Mouse (Mus musculus) forebrain, embryonic 12.5 days (tissue): ENCODE measurements around the gene Cd2. TPM values are rescaled to one million over a fixed set of nuclear protein-coding genes. Genes with fewer than 3 reads are reported as not detected.
A peak's percentile ranks its signal among the peaks of the same experiment; 100 is the strongest.

Experiments used
- ATAC-seq: fragments of 200-750 bp; cut with Nextera tagmentation; 2 replicates; pipeline ENCODE4 v1.8.0; 2017; ENCODE audit warnings: moderate TSS enrichment; ENCODE audit not compliant: low FRiP score
- H3K27ac ChIP-seq: fragments of 300-500 bp; sonication (generic); 2 replicates; pipeline ENCODE4 v1.5.1; 2016; ENCODE audit warnings: mild to moderate bottlenecking
- H3K27me3 ChIP-seq: fragments of 300-500 bp; sonication (generic); 2 replicates; pipeline ENCODE4 v1.6.1; 2016; ENCODE audit warnings: mild to moderate bottlenecking
- H3K36me3 ChIP-seq: fragments of 300-500 bp; sonication (generic); replicated peaks from 2 replicates; pipeline ENCODE4 v1.6.1; 2016; ENCODE audit warnings: mild to moderate bottlenecking
- H3K4me1 ChIP-seq: fragments of 300-500 bp; sonication (generic); 2 replicates; pipeline ENCODE4 v1.6.1; 2016
- H3K4me2 ChIP-seq: fragments of 300-500 bp; sonication (generic); 2 replicates; pipeline ENCODE4 v1.6.1; 2016; ENCODE audit warnings: mild to moderate bottlenecking, moderate library complexity
- H3K4me3 ChIP-seq: fragments of 300-500 bp; sonication (generic); replicated peaks from 2 replicates; pipeline ENCODE4 v1.5.1; 2016; ENCODE audit warnings: mild to moderate bottlenecking
- H3K9ac ChIP-seq: fragments of 300-500 bp; sonication (generic); 2 replicates; pipeline ENCODE4 v1.6.1; 2016; ENCODE audit warnings: mild to moderate bottlenecking
- H3K9me3 ChIP-seq: fragments of 300-500 bp; sonication (generic); 2 replicates; pipeline ENCODE4 v1.6.1; 2016
- WGBS: fragments of 180-500 bp; shearing (Covaris S2); methylation state at CpG from one replicate; pipeline ENCODE4 v1.1.7; 2016; 5-methylcytosine and 5-hydroxymethylcytosine counted together
- polyA plus RNA-seq: library from polyadenylated mRNA; unstranded; fragments of >200 nt; fragmentation: Nextera tagmentation; extraction: Ambion mirVana; gene quantifications from 2 replicates; pipeline ENCODE4 v1.2.1, GENCODE M21; 2016

Cd2 gene
- polyA plus RNA-seq, 1 experiment from 2014 or later: not detected

GRCm38 (mm10) chr3:101280348-101281311 lies 7.1 kb downstream of the Cd2 start:
- H3K4me1 ChIP-seq: peaks cover 17% of the 10 kb centered on the region
- H3K9ac ChIP-seq: no peak overlapping the region
- 0 out of 2 replicates have a peak, but pooled peaks cover 3% of the 10 kb centered on the region for H3K27me3 ChIP-seq
- H3K4me3 ChIP-seq: no peak overlapping the region
- no peak overlapping the region for H3K27ac ChIP-seq
- no peak overlapping the region for H3K4me2 ChIP-seq
- H3K36me3 ChIP-seq: no peaks in the 10 kb centered on the region
- peak; percentile 27; the same call in 1 of the 2 replicates for ATAC-seq
- no peaks in the 10 kb centered on the region for H3K9me3 ChIP-seq
- WGBS: 63% methylated on average over 15 of the region's 15 CpGs

GRCm38 (mm10) chr3:101279561-101279960 lies 8.2 kb downstream of the Cd2 start:
- no peak overlapping the region for H3K4me3 ChIP-seq
- no peaks in the 10 kb centered on the region for H3K9me3 ChIP-seq
- H3K27me3 ChIP-seq: 0 out of 2 replicates have a peak, but pooled peaks cover 3% of the 10 kb centered on the region
- H3K9ac ChIP-seq: no peak overlapping the region
- 86% methylated on average over 10 of the region's 10 CpGs for WGBS
- H3K36me3 ChIP-seq: no peaks in the 10 kb centered on the region
- no peak for ATAC-seq
- peaks cover 17% of the 10 kb centered on the region for H3K4me1 ChIP-seq
- H3K4me2 ChIP-seq: no peak overlapping the region
- H3K27ac ChIP-seq: no peak overlapping the region

GRCm38 (mm10) chr3:101278396-101278795 lies 9.3 kb downstream of the Cd2 start:
- Histone ChIP-seq H3K36me3 (no peaks in the 10 kb centered on the region), H3K9me3 (no peaks in the 10 kb centered on the region), H3K27ac (no peak overlapping the region), H3K4me3 (no peak overlapping the region), H3K27me3 (0 out of 2 replicates have a peak, but pooled peaks cover 3% of the 10 kb centered on the region), H3K9ac (no peak overlapping the region), H3K4me1 (peaks cover 17% of the 10 kb centered on the region), H3K4me2 (no peak overlapping the region)
- ATAC-seq: no peak
- 89% methylated on average over 5 of the region's 5 CpGs for WGBS

DNA sequence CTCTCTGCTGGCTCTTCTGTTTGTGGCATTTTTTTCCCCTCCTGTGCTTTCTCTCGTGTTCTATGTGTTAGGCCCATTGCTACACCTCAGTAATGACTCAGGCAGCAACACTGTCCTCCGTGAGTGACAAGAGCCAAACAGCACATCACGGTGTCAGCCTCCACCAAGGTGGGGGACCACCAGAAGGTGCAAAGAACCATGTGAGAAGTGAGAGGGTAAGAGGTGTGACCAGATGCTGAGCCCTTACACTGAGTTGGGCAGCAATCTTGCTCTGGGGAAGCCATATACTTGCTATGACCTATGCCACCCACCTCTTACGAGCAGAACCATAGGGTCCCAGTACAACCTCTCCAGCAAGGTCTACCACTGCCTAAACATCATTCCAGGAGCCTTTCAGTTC lies 9.9 kb downstream of the Cd2 start:
- no peaks in the 10 kb centered on the region for H3K9me3 ChIP-seq
- no peak overlapping the region for H3K9ac ChIP-seq
- no peaks in the 10 kb centered on the region for H3K36me3 ChIP-seq
- ATAC-seq: no peak
- H3K4me3 ChIP-seq: no peak overlapping the region
- 0 out of 2 replicates have a peak, but pooled peaks cover 3% of the 10 kb centered on the region for H3K27me3 ChIP-seq
- H3K4me2 ChIP-seq: no peak overlapping the region
- WGBS: 88% methylated on average over 4 of the region's 4 CpGs
- H3K4me1 ChIP-seq: peaks cover 17% of the 10 kb centered on the region
- H3K27ac ChIP-seq: no peak overlapping the region

DNA sequence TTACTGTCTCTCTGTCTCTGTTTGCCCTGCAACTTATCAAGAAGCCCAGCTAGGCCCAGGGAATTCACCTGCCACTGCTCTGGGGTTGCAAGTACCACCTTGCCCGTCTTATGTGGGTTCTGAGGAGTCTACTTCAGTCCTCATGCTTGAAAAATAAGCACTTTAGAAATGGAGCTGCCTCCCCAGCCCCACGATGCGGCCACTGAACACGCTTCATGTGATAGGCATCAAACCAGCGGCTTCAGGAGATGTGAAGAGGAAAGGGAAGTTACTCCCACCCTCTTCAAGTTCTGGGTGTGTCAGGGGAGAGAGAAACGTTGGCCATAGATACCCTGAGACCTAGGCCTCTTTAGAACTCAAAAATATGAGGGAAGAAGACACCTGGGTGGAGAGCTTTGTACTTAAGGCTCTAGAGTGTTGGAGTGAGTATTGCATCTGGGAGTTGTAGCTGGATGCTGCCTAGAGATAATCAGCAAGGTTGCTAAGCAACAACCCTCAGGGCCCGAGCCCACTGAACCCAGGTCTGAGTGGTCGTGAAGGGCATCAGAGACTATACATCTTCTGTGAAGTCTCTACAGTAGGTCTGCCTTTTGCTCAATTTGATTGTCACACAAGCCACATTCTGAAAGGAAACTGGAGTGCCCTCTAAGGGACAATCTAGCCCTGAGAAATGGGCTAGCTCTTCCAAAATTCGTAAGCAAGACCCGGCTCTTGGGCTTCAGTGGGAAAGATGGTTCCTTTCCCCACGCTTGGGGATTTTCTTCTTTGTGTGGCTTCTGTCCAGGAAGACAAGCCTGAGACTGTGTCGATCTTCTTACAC lies 11.0 kb downstream of the Cd2 start:
- no peak overlapping the region for H3K4me2 ChIP-seq
- H3K9me3 ChIP-seq: no peaks in the 10 kb centered on the region
- no peaks in the 10 kb centered on the region for H3K36me3 ChIP-seq
- H3K4me3 ChIP-seq: no peak overlapping the region
- H3K27ac ChIP-seq: no peak overlapping the region
- H3K9ac ChIP-seq: no peak overlapping the region
- WGBS: 78% methylated on average over 12 of the region's 12 CpGs
- ATAC-seq: no peak
- H3K4me1 ChIP-seq: peaks cover 17% of the 10 kb centered on the region
- H3K27me3 ChIP-seq: 0 out of 2 replicates have a peak, but pooled peaks cover 3% of the 10 kb centered on the region

GRCm38 (mm10) chr3:101275636-101276300 lies 12.0 kb downstream of the Cd2 start:
- Histone ChIP-seq H3K4me1 (peaks cover 9% of the 10 kb centered on the region), H3K27ac (no peak overlapping the region), H3K4me2 (no peak overlapping the region), H3K9me3 (no peaks in the 10 kb centered on the region), H3K36me3 (no peaks in the 10 kb centered on the region), H3K4me3 (no peak overlapping the region), H3K27me3 (0 out of 2 replicates have a peak, but pooled peaks cover 3% of the 10 kb centered on the region), H3K9ac (no peak overlapping the region)
- ATAC-seq: no peak
- 90% methylated on average over 16 of the region's 16 CpGs for WGBS

DNA sequence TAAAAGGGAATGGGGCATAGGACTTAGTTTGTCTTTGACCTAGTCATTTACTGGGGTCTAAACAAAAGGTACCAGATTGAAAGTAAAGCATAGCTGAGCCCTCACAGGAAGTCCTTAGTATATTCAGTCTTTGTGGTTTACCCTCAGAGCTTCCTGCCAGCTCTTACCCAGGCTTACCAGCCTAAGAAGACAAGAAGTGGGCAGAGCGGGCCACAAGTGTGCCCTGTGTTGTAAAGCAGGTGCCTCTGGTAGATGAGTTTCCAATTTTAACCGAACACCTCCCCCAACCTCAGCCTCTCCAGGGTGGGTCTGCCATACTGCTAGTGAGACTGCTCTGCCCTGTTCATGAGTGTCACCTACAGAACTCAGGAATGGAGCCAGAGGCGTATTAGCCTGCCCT lies 12.9 kb downstream of the Cd2 start:
- H3K9ac ChIP-seq: no peak overlapping the region
- H3K9me3 ChIP-seq: no peaks in the 10 kb centered on the region
- no peak overlapping the region for H3K4me2 ChIP-seq
- H3K27ac ChIP-seq: no peak overlapping the region
- H3K4me3 ChIP-seq: no peak overlapping the region
- H3K36me3 ChIP-seq: no peaks in the 10 kb centered on the region
- no peaks in the 10 kb centered on the region for H3K27me3 ChIP-seq
- peaks cover 6% of the 10 kb centered on the region; the same call in 1 of the 2 replicates for H3K4me1 ChIP-seq
- no peak for ATAC-seq
- 97% methylated on average over 3 of the region's 3 CpGs for WGBS

GRCm38 (mm10) chr3:101274041-101274770 lies 13.5 kb downstream of the Cd2 start:
- H3K27ac ChIP-seq: no peak overlapping the region
- no peaks in the 10 kb centered on the region for H3K27me3 ChIP-seq
- H3K4me1 ChIP-seq: peaks cover 6% of the 10 kb centered on the region; the same call in 1 of the 2 replicates
- no peak overlapping the region for H3K4me2 ChIP-seq
- no peak for ATAC-seq
- WGBS: 84% methylated on average over 12 of the region's 12 CpGs
- H3K4me3 ChIP-seq: no peak overlapping the region
- no peaks in the 10 kb centered on the region for H3K9me3 ChIP-seq
- no peaks in the 10 kb centered on the region for H3K36me3 ChIP-seq
- H3K9ac ChIP-seq: no peak overlapping the region

GRCm38 (mm10) chr3:101272166-101272565 lies 15.6 kb downstream of the Cd2 start:
- 50% methylated on average over 1 of the region's 1 CpGs for WGBS
- Histone ChIP-seq H3K27ac (no peak overlapping the region), H3K9me3 (no peaks in the 10 kb centered on the region), H3K36me3 (no peaks in the 10 kb centered on the region), H3K4me2 (no peak overlapping the region), H3K9ac (no peak overlapping the region), H3K4me1 (peaks cover 6% of the 10 kb centered on the region; the same call in 1 of the 2 replicates), H3K27me3 (no peaks in the 10 kb centered on the region), H3K4me3 (no peak overlapping the region)
- no peak for ATAC-seq

DNA sequence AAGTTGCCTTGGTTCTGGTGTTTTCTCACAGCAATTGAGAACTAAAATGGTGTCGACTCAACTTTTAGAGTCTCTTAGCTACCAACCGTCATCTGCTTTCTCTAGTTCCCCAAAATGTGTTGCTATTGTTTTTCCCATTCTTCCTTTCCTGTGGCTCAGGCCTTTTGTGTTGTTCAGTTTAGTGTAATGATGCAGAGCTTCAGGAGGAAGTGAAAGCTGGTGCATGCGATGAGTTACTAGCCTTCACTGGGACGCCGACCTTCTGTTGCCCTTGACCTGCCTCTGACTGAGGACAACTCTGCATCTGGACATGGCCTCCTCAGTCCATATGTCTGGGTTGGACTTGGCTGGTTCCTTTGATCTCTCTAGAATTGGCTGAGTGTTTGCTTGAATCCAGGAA lies 16.9 kb downstream of the Cd2 start:
- H3K27me3 ChIP-seq: no peaks in the 10 kb centered on the region
- H3K9ac ChIP-seq: no peak overlapping the region
- WGBS: 96% methylated on average over 5 of the region's 5 CpGs
- H3K4me1 ChIP-seq: no peaks in the 10 kb centered on the region; the same call in 1 of the 2 replicates
- no peak for ATAC-seq
- no peaks in the 10 kb centered on the region for H3K9me3 ChIP-seq
- H3K27ac ChIP-seq: no peak overlapping the region
- no peak overlapping the region for H3K4me2 ChIP-seq
- H3K4me3 ChIP-seq: no peak overlapping the region
- no peaks in the 10 kb centered on the region for H3K36me3 ChIP-seq

DNA sequence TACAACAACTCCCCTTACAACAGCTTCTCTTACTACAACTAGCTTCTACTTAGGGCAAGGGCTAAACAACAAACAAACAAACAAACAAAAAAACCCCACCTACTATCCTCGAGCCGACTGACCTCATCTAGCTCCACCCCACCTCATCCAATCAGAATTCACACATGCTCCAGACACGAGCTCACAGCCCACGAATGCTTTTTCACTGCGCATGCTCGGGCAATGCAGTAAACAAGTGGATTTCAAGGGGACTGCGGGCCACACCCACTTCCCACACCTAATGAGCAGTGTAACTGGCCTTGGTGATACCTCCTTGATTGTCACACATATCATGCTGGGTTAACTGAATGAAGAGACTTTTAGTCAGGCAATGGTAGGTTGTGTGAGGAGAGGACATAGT lies 19.4 kb downstream of the Cd2 start:
- H3K36me3 ChIP-seq: no peaks in the 10 kb centered on the region
- H3K9ac ChIP-seq: no peak overlapping the region
- no peaks in the 10 kb centered on the region for H3K4me1 ChIP-seq
- H3K4me2 ChIP-seq: no peak overlapping the region
- no peak overlapping the region for H3K27ac ChIP-seq
- no peak for ATAC-seq
- H3K9me3 ChIP-seq: no peaks in the 10 kb centered on the region
- no peaks in the 10 kb centered on the region for H3K27me3 ChIP-seq
- 91% methylated on average over 7 of the region's 7 CpGs for WGBS
- H3K4me3 ChIP-seq: no peak overlapping the region
